ENCODE assay signal across 9 mouse cellular contexts in genomic region chrX:111463565-111464093, GRCm38 (mm10).
DNase-seq lines count a peak whose midpoint lies in the region; ATAC-seq and TF ChIP-seq lines count a peak whose summit lies in the region.
"Had no signal": no experiment of that assay in that cellular context is flagged by ENCODE, and none has a peak within 500 bp of the region (broad histone marks: within the 10 kb centered on the region; RNA-seq: fewer than 3 reads in every experiment).

No protein-coding gene starts in this region.

- no peaks in the 10 kb centered on the region for H3K36me3 ChIP-seq in kidney, adult 2 months (ENCODE audit: control insufficient read depth, insufficient read depth, low read length)
- no peaks in the 10 kb centered on the region for H3K36me3 ChIP-seq in hindbrain, embryonic 10.5 days
- no peaks in the 10 kb centered on the region for H3K36me3 ChIP-seq in liver, postnatal 0 days (replicated peaks; ENCODE audit: insufficient read depth, low read length)

- H3K27me3 ChIP-seq in kidney, adult 2 months (replicated peaks; ENCODE audit: control insufficient read depth, insufficient read depth, low read length): no peaks in the 10 kb centered on the region
- H3K27me3 ChIP-seq in hindbrain, embryonic 10.5 days (ENCODE audit: insufficient read depth, poor library complexity, severe bottlenecking): no peaks in the 10 kb centered on the region
- H3K27me3 ChIP-seq in liver, postnatal 0 days (ENCODE audit: insufficient read depth, low read length): no peaks in the 10 kb centered on the region

- no peak for TF ChIP-seq CTCF in kidney, adult 2 months (conservative IDR thresholded peaks at IDR 0.05; ENCODE audit: insufficient read depth, insufficient read length, low read depth, low read length)
- TF ChIP-seq CTCF in cortical plate, adult 2 months (IDR thresholded peaks at IDR 0.05; ENCODE audit: extremely low read depth, insufficient read depth, low read length): no peak
- TF ChIP-seq CTCF in liver, postnatal 0 days (IDR thresholded peaks at IDR 0.05; ENCODE audit: low read depth): no peak

- peak overlapping the region; percentile 81 for H3K4me2 ChIP-seq in liver, postnatal 0 days (ENCODE audit: low read depth, low read length)

- no peak overlapping the region for H3K27ac ChIP-seq in kidney, adult 2 months (ENCODE audit: insufficient read depth, low read depth, low read length)
- no peak overlapping the region for H3K27ac ChIP-seq in cortical plate, adult 2 months (ENCODE audit: insufficient read depth, low read length)
- H3K27ac ChIP-seq in hindbrain, embryonic 10.5 days: peak overlapping the region; percentile 90
- no peak overlapping the region for H3K27ac ChIP-seq in liver, postnatal 0 days (ENCODE audit: low read depth)
- H3K27ac ChIP-seq: macrophage had no signal

- TF ChIP-seq EP300 in liver, postnatal 0 days (IDR thresholded peaks at IDR 0.05; ENCODE audit: low read depth): no peak

- H3K4me1 ChIP-seq in kidney, adult 2 months (ENCODE audit: control insufficient read depth, insufficient read depth, low read length): no peaks in the 10 kb centered on the region
- no peaks in the 10 kb centered on the region for H3K4me1 ChIP-seq in cortical plate, adult 2 months (ENCODE audit: control insufficient read depth, insufficient read depth, low read length)
- no peaks in the 10 kb centered on the region for H3K4me1 ChIP-seq in hindbrain, embryonic 10.5 days (replicated peaks)
- H3K4me1 ChIP-seq in liver, postnatal 0 days (ENCODE audit: insufficient read depth): no peaks in the 10 kb centered on the region

- H3K9me3 ChIP-seq in hindbrain, embryonic 10.5 days: no peaks in the 10 kb centered on the region
- H3K9me3 ChIP-seq in liver, postnatal 0 days (ENCODE audit: low read length): no peaks in the 10 kb centered on the region

- ATAC-seq in liver, postnatal 0 days: no peak; the same call in 1 of the 2 replicates

- H3K9ac ChIP-seq in liver, postnatal 0 days (replicated peaks): no peak overlapping the region

- no peak for TF ChIP-seq POLR2A in kidney, adult 2 months (IDR thresholded peaks at IDR 0.05; ENCODE audit: low read depth, low read length)
- no peak for TF ChIP-seq POLR2A in cortical plate, adult 2 months (IDR thresholded peaks at IDR 0.05; ENCODE audit: extremely low read depth, insufficient read depth, low read length)

- no peak for DNase-seq in kidney, adult 2 months
- DNase-seq in kidney, postnatal 10 days: no peak
- no peak for DNase-seq in hindbrain, embryonic 10.5 days (ENCODE audit: low spot score)
- no peak for DNase-seq in liver, postnatal 0 days
- no peak for DNase-seq in right cerebral cortex, postnatal 14 days
- DNase-seq in testis, postnatal 10 days (ENCODE audit: low spot score): no peak
- no peak for DNase-seq in thymus, postnatal 14 days

- 3% methylated on average over 12 of the region's 12 CpGs for whole genome bisulfite sequencing in kidney, adult 2 months
- 29% methylated on average over 12 of the region's 12 CpGs for WGBS in hindbrain, embryonic 10.5 days
- WGBS in liver, postnatal 0 days (ENCODE audit: insufficient replicate concordance): 22% methylated on average over 11 of the region's 12 CpGs

- H3K4me3 ChIP-seq in kidney, adult 2 months (ENCODE audit: insufficient read depth, low read depth, low read length): peak overlapping the region; percentile 69
- peak overlapping the region; percentile 74 for H3K4me3 ChIP-seq in cortical plate, adult 2 months (ENCODE audit: insufficient read depth, low read length)
- peak overlapping the region; percentile 66 for H3K4me3 ChIP-seq in hindbrain, embryonic 10.5 days
- H3K4me3 ChIP-seq in liver, postnatal 0 days (ENCODE audit: low read depth, low read length): peak overlapping the region; percentile 54
